Mouse (Mus musculus): Measurements from ENCODE around the gene Gm6020. TPM values are rescaled to one million over a fixed set of nuclear protein-coding genes. Genes with fewer than 3 reads are reported as not detected.
"Not testable (repeated sequence)": the region's sequence is repeated elsewhere in the genome, so short reads cannot be mapped to it uniquely, and the experiment has no call there.

Gm6020 gene
- not detected in 2 replicates for total RNA-seq (2017)

DNA sequence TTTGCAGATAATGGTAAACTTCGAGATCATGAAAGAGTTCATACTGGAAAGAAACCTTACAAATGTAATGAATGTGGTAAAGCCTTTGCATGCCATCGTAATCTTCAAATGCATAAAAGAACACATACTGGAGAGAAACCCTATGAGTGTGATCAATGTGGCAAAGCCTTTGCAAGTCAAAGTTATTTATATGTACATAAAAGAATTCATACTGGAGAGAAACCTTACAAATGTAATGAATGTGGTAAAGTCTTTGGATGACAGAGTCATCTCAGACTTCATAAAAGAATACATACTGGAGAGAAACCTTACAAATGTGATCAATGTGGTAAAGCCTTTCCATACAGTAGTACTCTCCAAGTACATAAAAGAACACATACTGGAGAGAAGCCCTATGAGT lies at the start of gene Gm6020:
Gene Gm6020, plus strand, starts transcription at position 301 of the 400 bp plus-strand sequence.
- not testable (repeated sequence) for ATAC-seq (replicated peaks; ENCODE audit: low read depth, poor library complexity, severe bottlenecking)

DNA sequence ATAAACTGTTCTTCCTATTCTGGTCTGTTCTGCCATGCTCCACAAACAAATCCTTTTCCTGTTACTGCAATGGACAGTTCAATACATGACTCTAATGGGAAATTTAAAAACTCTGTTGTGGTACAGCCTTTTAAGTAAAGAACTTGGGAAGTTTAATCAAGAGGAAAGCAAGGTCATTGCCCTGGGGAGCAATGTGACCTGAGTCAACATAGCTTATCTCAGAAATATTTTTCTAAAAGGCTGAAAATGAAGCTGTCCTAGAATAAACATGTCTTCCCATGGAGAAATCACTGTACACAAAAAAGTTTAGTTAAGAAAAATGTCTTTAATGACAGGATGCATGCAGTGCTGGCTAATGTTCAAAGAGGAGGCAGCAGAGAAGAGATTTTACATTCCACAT lies 45.0 kb upstream of the Gm6020 start:
- no peak for ATAC-seq (replicated peaks; ENCODE audit: low read depth, poor library complexity, severe bottlenecking)

DNA sequence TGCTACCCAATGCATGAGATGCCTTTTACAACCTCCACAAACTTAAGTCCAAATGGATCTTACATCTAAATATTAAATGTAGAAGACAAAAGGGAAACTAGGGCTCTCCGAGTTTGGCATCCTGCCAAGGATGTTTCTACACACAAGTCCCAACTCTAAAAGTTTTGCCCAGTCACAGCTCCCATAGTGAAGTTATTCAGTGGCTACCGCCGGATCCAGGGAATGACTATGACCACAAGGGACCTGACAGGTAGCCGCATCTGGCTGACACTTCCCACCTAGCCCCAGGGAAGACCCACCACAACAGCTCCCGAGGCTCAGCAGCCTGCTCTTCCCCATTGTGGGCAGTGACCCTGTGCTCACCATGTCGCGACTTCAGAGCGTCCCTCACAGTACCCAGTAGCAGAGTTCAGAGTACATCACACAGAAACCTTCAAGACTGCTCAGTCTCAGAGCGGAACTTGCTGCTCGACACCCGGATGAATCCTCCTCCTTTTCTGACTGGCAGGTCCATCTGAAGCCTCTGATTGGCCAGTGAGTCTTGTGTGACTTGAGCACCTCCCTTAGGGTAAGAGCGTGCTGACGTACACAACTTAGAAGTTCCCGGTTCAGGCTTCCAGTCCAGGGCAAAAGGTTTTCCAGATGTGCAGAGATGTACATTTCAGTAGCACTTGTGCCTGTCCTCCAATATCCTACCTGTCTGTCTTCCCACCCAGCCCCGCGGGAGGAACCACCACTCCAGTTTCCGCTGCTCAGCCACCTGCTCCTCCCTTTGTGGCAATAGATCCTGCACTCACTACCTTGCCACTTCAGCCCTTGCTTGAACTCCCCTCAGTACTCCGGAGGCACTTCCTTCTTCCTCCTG lies 43.1 kb upstream of the Gm6020 start, which contains the start of gene Zfp950:
Gene Zfp950, minus strand, starts transcription at position 499 of the 865 bp plus-strand sequence.
- ATAC-seq (replicated peaks; ENCODE audit: low read depth, poor library complexity, severe bottlenecking), result peak; percentile 100

DNA sequence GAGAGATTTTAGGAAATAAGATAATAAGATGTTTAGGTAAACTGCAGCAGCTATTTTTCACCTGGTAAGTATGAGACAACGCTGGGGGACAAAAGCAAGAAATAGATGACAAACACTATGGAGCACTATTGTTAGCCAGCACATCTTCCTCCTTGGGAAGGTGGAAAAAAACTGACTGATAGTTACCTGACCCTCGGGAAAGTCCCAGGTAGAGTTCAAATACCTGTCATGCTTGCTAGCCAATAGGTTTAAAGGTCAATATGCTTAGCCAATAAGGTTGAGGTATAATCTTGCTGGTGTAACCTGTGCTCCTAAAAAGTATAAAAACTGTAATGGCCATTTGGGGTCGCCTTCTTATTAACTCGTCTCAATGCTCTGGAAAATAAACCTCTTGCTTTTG lies 42.4 kb upstream of the Gm6020 start:
- no peak for ATAC-seq (replicated peaks; ENCODE audit: low read depth, poor library complexity, severe bottlenecking)

DNA sequence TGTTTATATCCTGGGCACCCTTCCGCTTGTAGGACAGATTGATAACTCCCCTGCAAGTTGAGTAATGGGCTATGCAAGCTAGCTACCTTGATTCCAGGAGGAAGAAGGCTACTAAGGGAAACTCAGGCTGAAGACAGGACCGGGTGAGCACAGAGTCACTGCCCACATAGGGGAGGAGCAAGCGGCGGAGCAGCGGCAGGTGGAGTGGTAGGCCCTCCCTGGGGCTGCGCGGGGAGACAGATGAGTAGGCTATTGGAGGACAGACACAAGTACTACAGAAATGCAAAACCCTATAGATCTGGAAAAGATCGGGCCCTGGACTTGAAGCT lies 32.4 kb upstream of the Gm6020 start:
- ATAC-seq (replicated peaks; ENCODE audit: low read depth, poor library complexity, severe bottlenecking), result peak; percentile 80

DNA sequence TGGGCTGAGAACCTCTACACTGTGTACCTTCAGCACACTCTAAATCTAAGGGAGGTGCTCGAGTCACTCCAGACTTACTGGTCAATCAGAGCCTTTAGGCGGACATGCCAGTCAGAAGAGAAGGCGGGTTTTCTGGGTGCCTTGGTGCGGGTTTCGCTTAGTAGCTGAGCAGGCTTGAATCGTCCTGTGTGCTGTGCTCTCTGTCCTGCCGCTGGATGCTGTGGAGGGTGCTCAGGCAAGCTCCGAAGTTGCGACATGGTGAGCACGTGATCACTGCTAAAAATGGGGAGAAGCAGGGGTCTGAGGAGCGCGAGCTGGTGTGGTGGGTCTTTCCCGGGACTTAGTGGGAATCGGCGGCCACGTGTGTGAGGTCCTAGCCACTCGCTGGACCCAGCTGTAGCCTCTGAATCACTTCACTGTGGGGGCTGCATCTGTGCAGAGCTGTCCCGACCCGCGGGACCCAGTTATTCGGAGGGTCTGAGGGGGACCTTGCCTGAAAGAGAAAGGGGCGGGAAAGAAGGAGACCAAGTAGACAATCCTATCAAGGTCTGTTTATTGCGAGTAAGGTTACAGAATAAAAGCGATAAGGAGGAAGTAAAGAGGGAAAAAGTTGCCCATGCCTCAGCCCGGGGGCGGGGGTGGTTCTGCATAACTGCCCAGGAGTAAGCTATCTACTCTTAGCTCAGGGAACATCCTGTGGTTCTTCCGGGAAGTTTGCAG lies 31.8 kb upstream of the Gm6020 start:
- ATAC-seq (replicated peaks; ENCODE audit: low read depth, poor library complexity, severe bottlenecking), result peak; percentile 91

DNA sequence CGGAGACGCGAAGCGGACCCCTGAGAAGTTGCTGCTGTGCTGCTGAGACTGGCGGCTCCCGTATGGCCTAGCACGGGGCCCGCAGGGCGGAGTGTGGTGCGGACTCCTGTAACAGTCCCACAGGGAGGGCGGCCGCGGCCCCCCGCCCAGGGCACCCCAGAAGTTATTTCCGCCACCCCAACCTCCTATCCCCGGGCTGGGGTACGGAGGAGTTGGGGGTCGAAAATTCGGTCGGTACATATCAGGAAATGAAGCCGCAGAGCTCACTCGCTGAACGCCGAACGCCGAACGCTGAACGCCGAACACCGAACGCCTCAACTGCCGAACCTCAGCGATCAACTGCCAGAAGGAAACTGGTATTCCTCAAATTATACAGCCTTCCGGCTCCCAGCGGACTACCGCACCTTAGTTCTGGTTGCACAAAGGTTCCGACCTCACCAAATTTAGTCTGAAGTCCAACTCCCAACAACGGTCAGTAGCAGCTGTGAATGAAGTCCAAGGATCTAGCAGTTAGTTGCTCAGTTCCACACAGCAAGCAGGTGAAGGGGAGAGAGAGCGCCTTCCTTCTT lies 7.8 kb upstream of the Gm6020 start, which contains the start of gene Gm7102:
Gene Gm7102, minus strand, starts transcription at position 554 of the 569 bp plus-strand sequence.
- ATAC-seq (replicated peaks; ENCODE audit: low read depth, poor library complexity, severe bottlenecking), result peak; percentile 29; the same call in 1 of the 2 replicates

DNA sequence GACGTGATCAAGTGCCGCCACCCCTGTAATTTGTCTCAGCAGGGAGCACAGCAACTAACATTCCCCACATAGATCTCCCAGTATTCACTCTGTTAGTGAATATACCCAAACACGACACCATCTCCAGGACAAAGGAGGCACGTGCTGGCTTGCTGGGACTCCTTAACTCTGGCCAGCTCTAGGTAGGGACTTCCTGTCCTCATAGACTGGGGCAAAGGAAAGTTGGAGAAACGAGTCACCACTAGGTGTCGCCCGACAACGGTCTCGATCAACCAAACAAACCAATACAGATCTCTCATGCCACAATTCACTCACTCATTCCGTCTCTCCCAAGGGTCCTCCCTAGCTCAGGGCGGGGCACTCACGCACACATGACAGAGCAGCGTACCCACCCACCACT lies 15.6 kb downstream of the Gm6020 start:
- ATAC-seq (replicated peaks; ENCODE audit: low read depth, poor library complexity, severe bottlenecking), result no peak

DNA sequence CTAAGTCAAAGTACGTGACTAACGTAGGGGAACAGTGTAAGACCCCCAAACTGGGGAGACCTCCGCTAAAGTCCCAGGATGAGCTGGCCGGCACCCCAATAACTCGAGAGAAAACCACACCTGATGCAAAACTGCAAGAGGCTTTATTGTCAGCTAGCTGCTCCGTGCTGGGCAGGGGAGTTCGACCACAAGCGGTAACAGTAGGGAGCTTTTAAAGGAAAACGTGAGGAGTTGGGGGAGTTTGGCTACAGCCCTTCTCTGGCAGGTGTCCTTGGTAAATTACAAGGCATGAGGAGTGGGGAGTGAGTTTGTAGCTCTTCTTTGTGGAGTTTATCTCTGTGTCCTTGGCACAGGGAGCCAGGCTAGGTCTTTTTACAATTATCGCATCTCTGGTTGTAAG lies 16.1 kb downstream of the Gm6020 start:
- no peak for ATAC-seq (replicated peaks; ENCODE audit: low read depth, poor library complexity, severe bottlenecking)

DNA sequence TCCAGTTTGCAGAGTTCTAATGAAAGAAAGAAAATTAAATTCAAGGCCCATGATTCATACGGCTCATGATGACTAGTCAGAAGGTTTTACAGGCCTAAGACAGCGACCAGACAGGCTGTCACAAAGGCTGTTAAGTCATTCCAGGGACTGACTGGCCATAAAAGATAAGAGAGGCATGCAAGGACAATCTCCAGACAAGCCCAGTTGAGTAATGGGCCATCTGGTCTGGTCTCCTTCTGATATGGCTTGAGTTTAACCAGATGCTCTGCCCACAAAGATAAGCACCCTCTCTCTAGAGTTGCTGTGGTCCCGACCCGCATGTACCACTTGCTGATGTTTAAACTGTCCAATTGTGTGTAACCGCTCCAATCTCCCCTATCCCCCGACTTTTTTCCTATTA lies 23.8 kb downstream of the Gm6020 start:
- ATAC-seq (replicated peaks; ENCODE audit: low read depth, poor library complexity, severe bottlenecking), result peak; percentile 36; the same call in 1 of the 2 replicates

DNA sequence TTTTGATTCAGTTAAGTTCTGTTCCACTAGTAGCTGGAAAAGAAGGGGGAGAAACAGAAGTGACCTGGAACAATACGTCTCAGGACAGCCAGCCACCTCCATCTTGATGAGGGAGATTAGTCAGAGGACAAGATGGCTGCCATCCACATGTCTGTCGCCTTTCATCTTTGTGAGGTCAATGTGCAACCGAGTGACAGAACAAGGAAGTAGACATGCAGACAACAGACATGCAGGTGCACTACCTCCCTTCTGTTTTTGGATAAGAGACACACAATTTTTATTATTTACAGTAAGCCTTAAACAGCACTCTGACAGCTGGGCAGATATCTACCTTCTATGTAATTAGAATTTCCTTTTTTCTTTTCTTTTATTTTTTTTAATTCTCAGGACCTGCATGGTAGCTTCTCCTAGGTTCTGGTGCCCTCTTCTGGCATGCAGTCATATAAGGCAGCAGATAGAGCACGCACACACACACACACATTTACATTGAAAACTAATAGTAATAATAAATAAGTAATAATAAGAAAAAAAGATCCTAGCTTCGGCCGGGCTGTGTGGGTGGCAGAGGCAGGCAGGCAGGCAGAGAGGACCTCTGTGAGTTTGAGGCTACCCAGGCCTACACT lies 40.1 kb downstream of the Gm6020 start:
- ATAC-seq (replicated peaks; ENCODE audit: low read depth, poor library complexity, severe bottlenecking), result no peak

DNA sequence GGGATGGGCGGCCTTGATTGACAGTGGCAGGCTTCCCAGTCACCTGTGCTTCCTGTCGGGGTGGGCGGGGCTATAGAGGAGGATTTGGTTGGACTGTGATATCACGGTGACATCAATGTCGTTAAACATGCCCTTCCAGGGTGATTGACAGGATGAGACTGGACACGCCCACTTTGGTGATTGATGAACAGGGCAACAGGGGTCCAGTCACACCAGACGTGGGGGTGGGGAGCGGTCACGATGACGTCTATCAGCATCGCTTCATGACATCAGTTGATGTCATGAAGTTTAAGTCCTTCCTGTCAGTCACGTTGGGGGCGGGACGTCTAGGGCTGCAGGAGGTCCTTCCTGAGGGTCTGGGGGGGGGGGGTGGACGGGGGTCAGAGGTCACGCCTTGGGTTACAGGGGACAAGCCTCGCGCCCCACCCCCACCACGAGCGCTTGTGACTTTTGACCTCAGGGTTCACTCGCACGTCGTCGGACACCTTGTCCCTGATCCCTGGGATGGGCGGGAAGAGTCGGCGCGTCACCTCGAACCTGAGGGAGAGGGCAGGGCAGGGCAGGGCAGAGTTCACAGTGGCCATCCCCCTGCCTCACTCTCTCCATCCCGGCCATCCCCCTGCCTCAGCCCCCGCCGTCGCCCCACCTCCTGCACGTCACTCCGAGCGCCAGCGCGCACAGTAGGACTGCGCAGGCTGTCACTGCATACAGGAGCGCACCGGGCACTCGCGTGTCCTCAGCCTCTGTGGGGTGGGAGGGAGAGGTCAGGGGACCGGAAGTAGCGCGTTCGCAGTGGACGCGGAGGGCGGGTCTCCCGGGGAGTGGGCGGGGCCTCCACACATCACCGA lies 41.2 kb downstream of the Gm6020 start:
- no peak; the same call in 1 of the 2 replicates for ATAC-seq (replicated peaks; ENCODE audit: low read depth, poor library complexity, severe bottlenecking)

DNA sequence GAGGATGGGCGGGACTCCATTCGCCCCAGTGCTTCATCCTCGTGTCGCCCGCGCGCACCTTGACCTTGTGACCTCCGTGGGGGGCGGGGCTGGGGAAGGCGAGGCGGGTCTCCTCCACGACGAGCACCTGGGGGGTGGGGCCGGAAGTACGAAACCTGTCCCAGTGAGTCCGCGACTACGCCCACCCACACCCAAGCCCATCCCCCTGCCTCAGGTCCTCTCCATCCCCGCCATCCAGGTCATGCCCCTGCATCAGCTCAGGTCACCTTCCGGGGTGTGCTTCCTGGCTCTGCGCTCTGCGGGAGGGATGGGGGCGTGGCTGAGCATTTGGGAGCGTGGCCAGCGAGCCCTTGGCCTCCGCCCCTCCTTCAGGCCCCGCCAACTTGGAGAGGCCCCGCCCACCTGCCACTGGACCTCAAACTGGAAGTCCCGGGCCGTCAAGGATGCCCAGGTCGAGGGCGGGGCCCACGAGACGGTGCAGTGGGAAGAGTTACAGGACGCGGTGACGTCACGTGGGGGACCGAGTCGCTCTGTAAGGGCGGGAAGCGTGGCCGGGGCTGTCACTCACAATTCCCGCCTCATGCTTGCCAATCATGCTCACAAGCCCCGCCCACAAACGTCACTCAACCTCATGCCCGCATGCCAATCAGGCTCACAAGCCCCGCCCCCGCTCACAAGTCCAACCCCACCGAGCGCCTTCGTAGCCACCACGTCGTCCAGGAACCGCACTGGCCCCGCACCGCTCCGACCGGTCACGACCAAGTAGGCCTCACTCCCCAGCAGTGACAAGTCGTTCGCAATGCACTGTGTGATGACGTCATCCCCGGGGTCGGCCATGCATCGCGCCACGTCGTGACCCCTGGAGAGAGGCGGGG lies 42.1 kb downstream of the Gm6020 start:
- ATAC-seq (replicated peaks; ENCODE audit: low read depth, poor library complexity, severe bottlenecking), result peak; percentile 18

DNA sequence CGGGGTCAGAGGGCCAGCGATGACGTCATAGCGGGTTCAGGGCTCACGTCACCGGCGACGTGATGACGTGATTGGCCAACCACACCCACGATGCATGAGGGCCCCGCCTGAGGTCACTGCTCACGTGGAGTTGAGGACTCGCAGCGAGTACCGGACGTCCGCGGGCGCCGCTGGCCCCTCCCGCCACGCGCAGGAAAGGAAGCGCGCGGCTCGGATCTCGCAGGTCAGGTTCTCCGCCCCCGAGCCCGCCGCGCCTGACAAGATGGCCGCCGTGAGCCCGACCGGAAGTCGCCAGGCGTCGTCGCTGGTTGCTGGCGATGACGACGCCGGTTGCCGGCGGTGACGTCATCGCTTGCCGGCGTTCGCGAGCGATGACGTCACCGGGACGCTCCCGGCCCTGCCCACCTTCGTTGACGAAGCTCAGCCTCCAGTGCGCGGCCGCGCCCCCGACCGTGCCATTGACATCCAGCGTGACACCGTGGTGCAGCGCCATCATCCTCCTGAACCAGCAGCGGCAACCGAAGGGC lies 42.8 kb downstream of the Gm6020 start:
- peak; percentile 11 for ATAC-seq (replicated peaks; ENCODE audit: low read depth, poor library complexity, severe bottlenecking)

DNA sequence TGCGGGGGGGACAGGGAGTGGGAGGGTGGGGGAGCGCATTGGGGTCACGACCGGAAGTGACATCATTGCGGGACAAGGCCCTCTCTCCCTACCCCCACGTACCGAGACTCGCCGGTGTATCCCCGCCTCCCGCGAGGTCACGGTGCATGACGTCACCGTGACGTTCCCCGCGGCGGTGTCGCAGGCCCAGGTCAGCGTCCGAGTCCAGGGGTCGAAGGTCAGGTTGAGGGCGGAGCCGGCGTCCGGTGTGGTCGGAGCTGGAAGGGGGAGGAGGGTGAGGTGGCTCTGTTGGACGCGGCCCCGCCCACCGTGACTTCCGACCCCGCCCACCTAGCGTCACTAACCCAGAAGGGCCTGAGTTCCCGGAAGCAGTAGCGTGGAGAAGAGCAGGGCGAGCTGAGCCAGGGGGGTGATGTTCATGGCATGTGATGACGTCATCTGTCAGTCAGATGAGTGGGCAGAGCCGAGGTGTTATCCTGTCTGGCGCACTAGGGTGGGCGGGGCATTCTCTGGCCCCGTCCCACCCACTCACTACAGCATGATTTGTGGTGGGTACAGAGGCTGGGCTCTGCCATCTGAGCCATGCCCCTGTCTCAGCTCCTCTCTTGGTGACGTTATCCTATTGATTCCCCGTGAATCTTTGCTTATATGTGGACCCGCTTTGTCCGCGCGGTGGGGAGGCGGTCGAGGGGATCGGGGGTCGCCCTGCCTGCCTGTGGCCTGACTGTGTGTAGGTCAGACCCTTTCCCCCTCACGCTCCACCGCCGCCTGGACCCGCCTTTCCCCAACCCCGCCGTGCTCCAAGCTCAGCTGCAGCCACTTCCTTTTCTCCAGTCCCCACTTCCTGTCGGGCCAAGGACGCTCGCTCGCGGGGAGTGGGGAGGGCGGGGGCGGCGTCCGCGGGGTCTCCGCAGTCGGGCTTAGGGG lies 43.5 kb downstream of the Gm6020 start:
- peak; percentile 60 for ATAC-seq (replicated peaks; ENCODE audit: low read depth, poor library complexity, severe bottlenecking)

DNA sequence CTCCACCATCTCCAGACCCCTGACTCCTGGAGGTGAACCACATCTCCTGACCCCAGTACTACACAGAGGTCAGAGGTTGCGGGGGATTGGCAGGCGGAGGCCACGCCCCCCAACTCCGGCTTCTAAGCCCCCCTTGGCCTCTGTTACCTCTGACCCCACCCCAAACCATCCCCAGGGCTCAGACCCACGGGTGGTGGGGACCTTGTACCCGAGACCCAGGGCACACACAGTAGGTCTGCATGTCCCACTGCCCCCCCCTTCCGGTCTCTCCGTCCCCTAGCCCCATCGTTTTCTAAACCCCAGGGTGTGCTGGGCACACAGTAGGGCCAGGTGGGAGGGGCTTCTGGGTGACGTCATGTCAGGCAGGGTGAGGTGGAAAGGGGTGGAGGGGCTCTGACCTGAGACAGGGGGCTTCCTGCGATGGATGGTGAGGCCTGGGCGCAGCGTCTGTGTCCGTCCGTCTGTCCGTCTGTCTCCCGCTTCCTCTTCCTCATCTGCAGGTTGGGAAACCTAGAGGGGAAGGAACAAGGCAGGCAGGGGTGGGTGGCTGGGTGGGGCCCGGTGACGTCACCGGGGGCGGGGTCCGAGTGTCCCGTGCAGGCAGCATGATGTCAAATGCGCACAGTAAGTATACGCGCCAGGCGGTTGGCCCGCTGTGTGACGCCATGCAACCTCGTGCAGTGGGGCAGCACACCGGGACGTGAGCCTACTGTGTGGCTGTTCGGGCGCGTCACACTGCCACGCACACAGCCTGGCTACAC lies 44.4 kb downstream of the Gm6020 start, which contains the start of gene Csf2ra:
Gene Csf2ra, minus strand, starts transcription at position 489 of the 761 bp plus-strand sequence.
- ATAC-seq (replicated peaks; ENCODE audit: low read depth, poor library complexity, severe bottlenecking), result no peak
